Mouse (Mus musculus) C2C12 (cell line): ENCODE measurements around the gene Hmmr. TPM values are rescaled to one million over a fixed set of nuclear protein-coding genes. Genes with fewer than 3 reads are reported as not detected.

Source experiments
- H3K27me3 ChIP-seq: one replicate; pipeline ENCODE4 v1.6.1; 2011; ENCODE audit not compliant: control insufficient read depth, insufficient read depth, insufficient read length
- H3K36me3 ChIP-seq: one replicate; pipeline ENCODE4 v1.6.1; 2011; ENCODE audit not compliant: control insufficient read depth, insufficient read depth
- H3K4me3 ChIP-seq: one replicate; pipeline ENCODE4 v1.5.1; 2011; ENCODE audit warnings: mild to moderate bottlenecking, control low read depth; ENCODE audit not compliant: poor library complexity, insufficient read depth, severe bottlenecking
- H3K79me2 ChIP-seq: one replicate; pipeline ENCODE4 v1.6.1; 2011; ENCODE audit not compliant: control insufficient read depth, insufficient read depth
- H3K79me3 ChIP-seq: one replicate; pipeline ENCODE4 v1.6.1; 2011; ENCODE audit warnings: low read depth, control low read depth
- H3ac ChIP-seq: one replicate; pipeline ENCODE3; 2011; ENCODE audit warnings: low read depth; ENCODE audit not compliant: control insufficient read depth, insufficient read length
- CEBPB ChIP-seq: IDR thresholded peaks from one replicate; pipeline ENCODE4 v1.6.1; 2011; ENCODE audit warnings: low read depth, mild to moderate bottlenecking, control low read depth, moderate library complexity
- CTCF ChIP-seq: IDR thresholded peaks from one replicate; pipeline ENCODE4 v1.5.1; 2011; ENCODE audit not compliant: control insufficient read depth, insufficient read depth, insufficient read length
- FOSL1 ChIP-seq: IDR thresholded peaks from one replicate; pipeline ENCODE4 v1.8.0; 2011; ENCODE audit warnings: mild to moderate bottlenecking, low read length; ENCODE audit not compliant: poor library complexity, insufficient read depth, severe bottlenecking
- MAX ChIP-seq: IDR thresholded peaks from one replicate; pipeline ENCODE4 v1.6.1; 2011; ENCODE audit warnings: mild to moderate bottlenecking, control low read depth
- MYOD1 ChIP-seq: IDR thresholded peaks from one replicate; pipeline ENCODE4 v1.6.1; 2011; ENCODE audit warnings: low read depth; ENCODE audit not compliant: control insufficient read depth, insufficient read length
- MYOG ChIP-seq: IDR thresholded peaks from one replicate; pipeline ENCODE4 v1.6.1; 2011; ENCODE audit not compliant: control insufficient read depth, insufficient read length; ENCODE audit errors: extremely low read depth
- USF1 ChIP-seq: IDR thresholded peaks from one replicate; pipeline ENCODE4 v1.6.1; 2011; ENCODE audit warnings: low read depth, mild to moderate bottlenecking, control low read depth, moderate library complexity
- polyA plus RNA-seq: library from polyadenylated mRNA; unstranded; fragments of >200 nt; fragmentation: generic; extraction: Trizol; gene quantifications from one replicate; pipeline ENCODE4 v1.2.1, GENCODE M21; 2012; ENCODE audit warnings: missing spikeins

The Hmmr gene
- polyA plus RNA-seq, 1 experiment: 14.4 TPM

- no peak overlapping the region for H3ac ChIP-seq
- H3K79me3 ChIP-seq: peaks cover 16% of the 10 kb centered on the region
- H3K79me2 ChIP-seq: peaks cover 39% of the 10 kb centered on the region
- peaks cover 64% of the 10 kb centered on the region for H3K36me3 ChIP-seq
- no peaks in the 10 kb centered on the region for H3K27me3 ChIP-seq
- no peak overlapping the region for H3K4me3 ChIP-seq
- TF ChIP-seq CTCF (no peak), CEBPB (no peak), MAX (no peak), MYOG (no peak), FOSL1 (no peak), USF1 (no peak), MYOD1 (no peak)
Measured at GRCm38 (mm10) chr11:40683295-40683694, 49.9 kb downstream of the Hmmr start.

DNA sequence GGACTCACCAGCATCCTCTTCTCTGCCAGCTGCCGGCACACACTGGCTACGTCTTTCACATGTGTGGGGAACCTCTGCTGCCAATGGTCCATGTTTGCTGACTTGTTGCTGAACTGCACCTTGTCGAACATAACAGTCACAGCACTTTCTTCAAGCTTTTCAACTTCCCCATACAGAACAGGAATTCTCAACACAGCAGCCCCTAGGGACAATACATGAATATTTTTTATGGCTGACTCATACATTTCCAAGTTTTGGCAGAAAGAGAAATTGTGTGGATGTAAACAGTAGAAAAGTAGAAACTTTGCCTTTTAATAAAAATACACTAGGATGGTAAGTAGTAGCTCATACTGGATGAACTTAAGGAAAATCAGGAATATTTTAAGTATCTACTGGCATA lies 50.8 kb downstream of the Hmmr start:
- TF ChIP-seq MYOD1 (no peak), USF1 (no peak), CEBPB (no peak), FOSL1 (no peak), CTCF (no peak), MYOG (no peak), MAX (no peak)
- no peaks in the 10 kb centered on the region for H3K27me3 ChIP-seq
- H3ac ChIP-seq: no peak overlapping the region
- H3K79me2 ChIP-seq: peaks cover 30% of the 10 kb centered on the region
- H3K36me3 ChIP-seq: peaks cover 67% of the 10 kb centered on the region
- H3K4me3 ChIP-seq: no peak overlapping the region
- H3K79me3 ChIP-seq: peaks cover 10% of the 10 kb centered on the region

- Histone ChIP-seq H3ac (no peak overlapping the region), H3K79me3 (no peaks in the 10 kb centered on the region), H3K27me3 (no peaks in the 10 kb centered on the region), H3K79me2 (no peaks in the 10 kb centered on the region), H3K36me3 (peaks cover 46% of the 10 kb centered on the region), H3K4me3 (no peak overlapping the region)
- no peak for TF ChIP-seq MYOD1
- no peak for TF ChIP-seq MYOG
Measured at GRCm38 (mm10) chr11:40677169-40677568, 56.1 kb downstream of the Hmmr start.

GRCm38 (mm10) chr11:40675014-40675730 lies 58.0 kb downstream of the Hmmr start:
- no peak overlapping the region for H3ac ChIP-seq
- H3K4me3 ChIP-seq: no peak overlapping the region
- peaks cover 29% of the 10 kb centered on the region for H3K36me3 ChIP-seq
- no peaks in the 10 kb centered on the region for H3K79me3 ChIP-seq
- H3K79me2 ChIP-seq: no peaks in the 10 kb centered on the region
- no peaks in the 10 kb centered on the region for H3K27me3 ChIP-seq
- TF ChIP-seq USF1 (no peak), MAX (no peak), MYOG (no peak), CEBPB (no peak), MYOD1 (no peak), CTCF (no peak), FOSL1 (no peak)

Other genes starting within 250 kb of the Hmmr start
- 30.4 TPM for gene Mat2b, start 38.2 kb downstream of the Hmmr start, polyA plus RNA-seq
- gene Nudcd2, start 245 bp upstream of the Hmmr start, polyA plus RNA-seq: 64.2 TPM
- gene Ccng1, start 21.9 kb upstream of the Hmmr start, polyA plus RNA-seq: 63.9 TPM